In the genomic region with DNA sequence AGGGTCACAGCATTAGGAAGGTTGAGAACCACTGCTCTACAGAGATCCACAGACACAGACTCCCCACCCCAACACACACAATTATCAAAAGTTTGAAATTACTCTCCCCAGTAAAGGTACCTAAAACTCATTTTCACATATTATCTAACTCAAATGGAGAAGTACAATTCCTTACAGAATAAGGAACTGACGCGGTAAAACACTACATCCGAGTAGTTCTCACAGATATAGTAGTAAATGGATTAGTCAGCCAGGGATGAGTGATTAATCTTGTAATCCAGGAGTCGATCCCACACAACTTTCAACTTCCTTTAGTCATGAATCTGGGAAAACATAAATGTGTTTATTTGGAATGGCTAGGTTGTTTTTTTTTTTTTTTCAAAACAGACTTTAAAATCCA, we compare ENCODE assay signal across 23 mouse cellular contexts.
"Had no signal": no experiment of that assay in that cellular context is flagged by ENCODE, and none has a peak within 500 bp of the region (broad histone marks: within the 10 kb centered on the region; RNA-seq: fewer than 3 reads in every experiment).

No protein-coding gene starts in this region.

- H3K9me3 ChIP-seq: intestine, embryonic 15.5 days; limb, embryonic 12.5 days; liver, embryonic 13.5 days had no signal

- H3K36me3 ChIP-seq: intestine, embryonic 15.5 days had no signal

- H3K9ac ChIP-seq: hindbrain, embryonic 12.5 days; hindbrain, embryonic 14.5 days; intestine, embryonic 15.5 days; limb, embryonic 12.5 days; liver, embryonic 13.5 days had no signal

- H3K4me1 ChIP-seq: hindbrain, embryonic 10.5 days; hindbrain, embryonic 12.5 days; intestine, embryonic 15.5 days; limb, embryonic 10.5 days; limb, embryonic 12.5 days had no signal

- ATAC-seq: hindbrain, embryonic 16.5 days; inflammation-experienced regulatory T-cells, adult 6 months; intestine, embryonic 15.5 days; intestine, postnatal 0 days had no signal

- H3K4me3 ChIP-seq: hindbrain, embryonic 10.5 days; hindbrain, embryonic 12.5 days; intestine, embryonic 15.5 days; layer of hippocampus, adult 2 months; left cerebral cortex, adult 2 months; limb, embryonic 10.5 days; limb, embryonic 12.5 days; liver, embryonic 13.5 days had no signal

- H3K27me3 ChIP-seq: hindbrain, embryonic 12.5 days; intestine, embryonic 15.5 days; limb, embryonic 12.5 days; liver, embryonic 13.5 days had no signal

- DNase-seq: gastrocnemius, postnatal 14 days; gastrocnemius, postnatal 36 days; heart, adult 18-20 months; heart, postnatal 10 days; heart, postnatal 4 days; kidney, adult 18-20 months; kidney, adult 8-10 months; kidney, postnatal 10 days; kidney, postnatal 25 days; kidney, postnatal 4 days; liver; liver, embryonic 13.5 days had no signal

- H3K27ac ChIP-seq: hindbrain, embryonic 10.5 days; hindbrain, embryonic 12.5 days; hindbrain, embryonic 14.5 days; intestine, embryonic 15.5 days; layer of hippocampus, adult 2 months; left cerebral cortex, adult 2 months; limb, embryonic 10.5 days; limb, embryonic 12.5 days; liver, embryonic 13.5 days had no signal
